Mouse (Mus musculus) myocyte (in vitro differentiated cells): ENCODE results near the gene Myo7a. TPM values are rescaled to one million over a fixed set of nuclear protein-coding genes. Genes with fewer than 3 reads are reported as not detected.

Experiments used
- H3K27me3 ChIP-seq: one replicate; pipeline ENCODE4 v1.6.1; 2011; ENCODE audit not compliant: control insufficient read depth, insufficient read depth, insufficient read length
- H3K36me3 ChIP-seq: one replicate; pipeline ENCODE4 v1.6.1; 2011; ENCODE audit not compliant: control insufficient read depth, insufficient read depth
- H3K4me2 ChIP-seq: one replicate; pipeline ENCODE4 v1.6.1; 2011; ENCODE audit warnings: low read depth, control low read depth
- H3K4me3 ChIP-seq: one replicate; pipeline ENCODE4 v1.5.1; 2011; ENCODE audit warnings: mild to moderate bottlenecking, control low read depth, moderate library complexity
- H3K79me2 ChIP-seq: one replicate; pipeline ENCODE4 v1.6.1; 2011; ENCODE audit not compliant: control insufficient read depth, insufficient read depth
- H3ac ChIP-seq: one replicate; pipeline ENCODE4 v1.6.1; 2011; ENCODE audit not compliant: control insufficient read depth, insufficient read length
- CEBPB ChIP-seq: IDR thresholded peaks from 2 replicates; pipeline ENCODE4 v1.6.1; 2011; ENCODE audit warnings: mild to moderate bottlenecking, moderate library complexity; ENCODE audit not compliant: poor library complexity, insufficient read depth, severe bottlenecking
- E2F4 ChIP-seq: IDR thresholded peaks from one replicate; pipeline ENCODE4 v1.6.1; 2011; ENCODE audit warnings: mild to moderate bottlenecking, control low read depth, moderate library complexity; ENCODE audit not compliant: insufficient read depth
- MAX ChIP-seq: IDR thresholded peaks from one replicate; pipeline ENCODE4 v1.6.1; 2011; ENCODE audit warnings: low read depth, mild to moderate bottlenecking, control low read depth
- MYOD1 ChIP-seq, 3 experiments: IDR thresholded peaks; one replicate each; pipeline ENCODE4 v1.6.1; 2011; ENCODE audit warnings: control low read depth in 2 of 3, low read depth in 2 of 3, mild to moderate bottlenecking in 2 of 3, moderate library complexity in 1 of 3; ENCODE audit not compliant: insufficient read length in 2 of 3, control insufficient read depth in 1 of 3
- MYOG ChIP-seq, 3 experiments: IDR thresholded peaks; one replicate each; pipeline ENCODE4 v1.6.1; 2011; ENCODE audit warnings: control low read depth in 2 of 3, low read depth in 2 of 3, mild to moderate bottlenecking in 2 of 3; ENCODE audit not compliant: insufficient read length in 2 of 3, control insufficient read depth in 1 of 3, insufficient read depth in 1 of 3
- POLR2A ChIP-seq: IDR thresholded peaks from one replicate; pipeline ENCODE4 v1.6.1; 2011; ENCODE audit warnings: low read depth, mild to moderate bottlenecking, control low read depth, moderate library complexity; ENCODE audit not compliant: insufficient read length
- POLR2AphosphoS2 ChIP-seq: IDR thresholded peaks from one replicate; pipeline ENCODE4 v1.6.1; 2011; ENCODE audit warnings: low read depth, control low read depth; ENCODE audit not compliant: insufficient read length
- REST ChIP-seq: IDR thresholded peaks from one replicate; pipeline ENCODE4 v1.6.1; 2011; ENCODE audit warnings: mild to moderate bottlenecking, control low read depth, moderate library complexity; ENCODE audit not compliant: insufficient read depth, insufficient read length
- SRF ChIP-seq: IDR thresholded peaks from one replicate; pipeline ENCODE4 v1.6.1; 2011; ENCODE audit warnings: low read depth; ENCODE audit not compliant: control insufficient read depth, insufficient read length
- TCF12 ChIP-seq: IDR thresholded peaks from one replicate; pipeline ENCODE4 v1.6.1; 2011; ENCODE audit warnings: mild to moderate bottlenecking, control low read depth; ENCODE audit not compliant: poor library complexity, insufficient read depth, severe bottlenecking
- TCF3 ChIP-seq: IDR thresholded peaks from one replicate; pipeline ENCODE4 v1.6.1; 2011; ENCODE audit warnings: low read depth, control low read depth; ENCODE audit not compliant: insufficient read length
- USF1 ChIP-seq: IDR thresholded peaks from one replicate; pipeline ENCODE4 v1.6.1; 2011; ENCODE audit warnings: low read depth, mild to moderate bottlenecking, control low read depth, moderate library complexity
- polyA plus RNA-seq: library from polyadenylated mRNA; unstranded; fragments of >200 nt; fragmentation: generic; extraction: Trizol; gene quantifications from one replicate; pipeline ENCODE4 v1.2.1, GENCODE M21; 2012; ENCODE audit warnings: missing spikeins

Gene Myo7a
- polyA plus RNA-seq, 1 experiment = 0.29 TPM

DNA sequence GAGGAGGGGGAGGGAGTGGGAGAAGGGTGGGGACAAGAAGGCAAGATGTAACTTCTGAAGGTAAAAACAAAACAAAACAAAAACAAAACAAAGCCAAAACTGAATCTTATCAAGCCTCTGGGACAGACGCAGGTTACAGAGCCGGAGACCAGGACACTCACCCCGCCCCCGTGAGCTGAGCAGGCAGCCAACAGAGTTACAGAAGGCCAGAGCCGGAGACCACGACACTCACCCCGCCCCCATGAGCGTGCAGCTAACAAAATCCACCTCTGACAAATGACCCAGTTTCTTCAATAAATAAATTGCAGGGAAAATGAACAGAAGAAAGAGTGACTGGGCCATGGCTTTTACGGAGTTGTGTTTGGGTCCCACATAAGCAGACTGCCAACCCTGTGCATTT lies 19.9 kb upstream of the Myo7a start:
- no peak overlapping the region for H3K4me3 ChIP-seq
- no peak overlapping the region for H3K4me2 ChIP-seq
- H3K27me3 ChIP-seq = peaks cover 26% of the 10 kb centered on the region
- no peak overlapping the region for H3ac ChIP-seq
- no peak for TF ChIP-seq POLR2A
- TF ChIP-seq REST = no peak
- no peak for TF ChIP-seq TCF12
- no peaks in the 10 kb centered on the region for H3K36me3 ChIP-seq
- no peaks in the 10 kb centered on the region for H3K79me2 ChIP-seq

DNA sequence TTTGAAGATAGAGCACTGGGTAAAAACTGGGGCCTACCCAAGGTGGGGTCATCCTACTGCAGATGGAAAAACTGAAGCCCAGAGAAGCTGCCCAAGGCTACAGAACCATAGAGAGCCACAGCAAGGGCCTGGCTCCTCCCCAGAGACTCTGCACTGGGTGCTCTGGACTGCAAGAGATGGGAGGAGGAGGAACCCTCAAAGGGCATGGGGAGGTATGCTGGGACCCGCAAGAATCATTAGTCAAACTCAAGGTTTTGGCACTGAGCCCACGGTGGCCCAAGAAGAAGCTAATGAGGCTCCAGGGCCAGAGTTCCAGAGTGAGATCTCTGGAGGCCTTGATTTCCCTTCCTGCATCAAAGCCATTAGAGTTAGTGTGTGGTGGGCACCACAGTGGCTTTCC lies 18.7 kb upstream of the Myo7a start:
- no peak overlapping the region for H3ac ChIP-seq
- TF ChIP-seq USF1 = no peak
- no peak for TF ChIP-seq MAX
- TF ChIP-seq POLR2AphosphoS2 = no peak
- no peak for TF ChIP-seq SRF
- no peak for TF ChIP-seq TCF3
- TF ChIP-seq MYOG (IDR thresholded peaks at IDR 0.05; ENCODE audit: control insufficient read depth in 1 of 3, insufficient read depth in 1 of 3, insufficient read length in 2 of 3, low read depth in 2 of 3) = no peak
- TF ChIP-seq REST = no peak
- no peak for TF ChIP-seq TCF12
- no peak for TF ChIP-seq MYOD1 (IDR thresholded peaks at IDR 0.05; ENCODE audit: control insufficient read depth in 1 of 3, insufficient read length in 2 of 3, low read depth in 2 of 3)
- no peak for TF ChIP-seq E2F4
- no peak for TF ChIP-seq CEBPB
- TF ChIP-seq POLR2A = no peak
- H3K36me3 ChIP-seq = no peaks in the 10 kb centered on the region
- no peak overlapping the region for H3K4me2 ChIP-seq
- no peaks in the 10 kb centered on the region for H3K79me2 ChIP-seq
- no peak overlapping the region for H3K4me3 ChIP-seq
- H3K27me3 ChIP-seq = peaks cover 17% of the 10 kb centered on the region

DNA sequence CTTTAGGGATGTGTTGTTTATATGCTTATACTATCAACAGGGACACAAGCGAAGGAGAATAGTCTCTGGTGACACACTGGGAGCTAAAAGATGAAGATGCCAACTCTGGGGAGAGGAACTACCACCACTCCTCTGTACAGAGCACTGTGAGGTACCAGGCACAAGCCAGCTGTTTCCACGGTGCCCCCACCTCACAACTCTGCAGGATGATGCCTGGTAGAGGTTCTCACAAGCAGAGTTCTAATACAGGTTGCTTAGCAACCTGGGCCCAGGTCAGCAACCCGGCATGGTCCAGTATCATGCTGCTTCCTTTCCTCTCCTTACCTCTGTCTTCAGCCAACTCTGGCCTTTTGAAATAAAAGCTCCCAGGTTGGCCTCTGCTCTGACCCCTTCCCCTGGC lies 18.3 kb upstream of the Myo7a start:
- H3K4me3 ChIP-seq = no peak overlapping the region
- no peak overlapping the region for H3K4me2 ChIP-seq
- H3K79me2 ChIP-seq = no peaks in the 10 kb centered on the region
- no peaks in the 10 kb centered on the region for H3K36me3 ChIP-seq
- TF ChIP-seq TCF12 = no peak
- TF ChIP-seq MYOG (IDR thresholded peaks at IDR 0.05; ENCODE audit: control insufficient read depth in 1 of 3, insufficient read depth in 1 of 3, insufficient read length in 2 of 3, low read depth in 2 of 3) = no peak
- TF ChIP-seq E2F4 = no peak
- TF ChIP-seq MYOD1 (IDR thresholded peaks at IDR 0.05; ENCODE audit: control insufficient read depth in 1 of 3, insufficient read length in 2 of 3, low read depth in 2 of 3) = no peak
- no peak overlapping the region for H3ac ChIP-seq
- H3K27me3 ChIP-seq = peaks cover 17% of the 10 kb centered on the region

DNA sequence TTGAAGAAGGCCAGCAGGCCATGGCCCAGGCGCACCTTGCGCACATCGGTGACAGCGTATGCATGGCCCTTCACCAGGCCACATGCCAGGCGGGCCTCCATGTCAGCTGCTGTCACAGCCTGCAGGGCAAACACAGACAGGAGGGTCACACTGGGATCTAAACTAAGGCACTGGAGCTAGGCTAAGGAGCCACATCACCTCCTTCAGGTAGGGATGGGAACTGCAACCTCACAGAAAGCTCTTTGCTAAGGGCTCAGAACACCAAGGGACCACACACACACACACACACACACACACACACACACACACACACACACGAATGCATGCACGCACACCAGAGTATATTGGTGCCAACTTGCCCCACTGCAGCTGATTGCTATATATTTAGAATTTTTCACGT lies 12.4 kb upstream of the Myo7a start:
- H3K79me2 ChIP-seq = no peaks in the 10 kb centered on the region
- no peaks in the 10 kb centered on the region for H3K36me3 ChIP-seq
- TF ChIP-seq POLR2A (no peak), SRF (no peak), E2F4 (no peak), TCF12 (no peak), REST (no peak), CEBPB (no peak), POLR2AphosphoS2 (no peak), TCF3 (no peak), MYOD1 (IDR thresholded peaks at IDR 0.05; ENCODE audit: control insufficient read depth in 1 of 3, insufficient read length in 2 of 3, low read depth in 2 of 3) (no peak), MYOG (IDR thresholded peaks at IDR 0.05; ENCODE audit: control insufficient read depth in 1 of 3, insufficient read depth in 1 of 3, insufficient read length in 2 of 3, low read depth in 2 of 3) (no peak)
- no peak overlapping the region for H3ac ChIP-seq
- no peak overlapping the region for H3K4me3 ChIP-seq
- no peak overlapping the region for H3K4me2 ChIP-seq
- H3K27me3 ChIP-seq = peaks cover 23% of the 10 kb centered on the region

DNA sequence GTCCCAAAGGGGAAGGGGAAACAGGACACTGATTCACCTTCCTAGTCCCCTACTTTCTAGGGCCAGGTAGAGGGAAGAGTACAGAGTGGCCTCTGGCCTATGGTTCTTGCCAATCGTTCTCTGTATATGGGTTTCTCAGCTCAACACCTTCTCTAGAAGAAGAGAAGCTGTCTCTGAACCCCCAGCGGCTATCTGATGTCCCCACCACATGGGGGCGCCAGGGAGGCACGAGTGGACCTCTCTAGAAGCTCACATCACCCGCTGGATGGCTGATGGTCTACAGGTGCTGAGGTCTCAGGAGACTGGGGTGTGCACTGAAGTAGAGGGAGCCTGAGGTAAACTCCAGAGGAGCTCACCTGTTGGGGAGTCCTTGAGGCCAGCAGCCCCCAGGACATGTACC lies 6.1 kb upstream of the Myo7a start:
- Histone ChIP-seq H3K4me3 (no peak overlapping the region), H3K79me2 (no peaks in the 10 kb centered on the region), H3K36me3 (no peaks in the 10 kb centered on the region), H3ac (no peak overlapping the region), H3K4me2 (no peak overlapping the region), H3K27me3 (peaks cover 15% of the 10 kb centered on the region)
- TF ChIP-seq MYOD1 (IDR thresholded peaks at IDR 0.05; ENCODE audit: control insufficient read depth in 1 of 3, insufficient read length in 2 of 3, low read depth in 2 of 3) (no peak), MYOG (IDR thresholded peaks at IDR 0.05; ENCODE audit: control insufficient read depth in 1 of 3, insufficient read depth in 1 of 3, insufficient read length in 2 of 3, low read depth in 2 of 3) (no peak), MAX (no peak), POLR2A (no peak), E2F4 (no peak), REST (no peak), TCF3 (no peak), POLR2AphosphoS2 (no peak), CEBPB (no peak), TCF12 (no peak), SRF (no peak), USF1 (no peak)

DNA sequence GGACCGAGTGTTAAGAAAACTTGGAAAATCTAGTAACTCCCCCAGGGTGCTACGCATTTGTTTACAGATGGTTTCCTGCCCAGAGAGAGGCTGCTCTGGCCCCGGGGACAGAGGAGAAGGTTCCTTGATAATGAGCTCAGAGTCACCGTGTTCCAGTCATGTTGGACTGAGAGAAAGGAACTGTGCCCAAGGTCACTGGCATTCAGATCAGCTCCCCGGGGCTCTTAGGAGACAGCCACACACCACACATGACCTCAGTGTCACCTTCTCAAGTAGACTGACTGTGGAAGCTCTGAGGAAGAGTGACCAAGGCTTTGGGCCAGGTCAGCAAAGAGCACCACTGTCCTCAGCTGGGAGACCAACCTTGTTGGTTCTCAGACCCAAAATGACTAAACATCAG lies 5.4 kb upstream of the Myo7a start:
- Histone ChIP-seq H3K4me3 (no peak overlapping the region), H3K36me3 (no peaks in the 10 kb centered on the region)

More for the DNA sequence above, 5.4 kb upstream of the Myo7a start:
- Histone ChIP-seq H3K79me2 (no peaks in the 10 kb centered on the region), H3K4me2 (no peak overlapping the region), H3K27me3 (peaks cover 14% of the 10 kb centered on the region), H3ac (no peak overlapping the region)
- no peak for TF ChIP-seq POLR2A
- no peak for TF ChIP-seq MAX
- no peak for TF ChIP-seq E2F4
- TF ChIP-seq POLR2AphosphoS2 = no peak
- no peak for TF ChIP-seq MYOD1 (IDR thresholded peaks at IDR 0.05; ENCODE audit: control insufficient read depth in 1 of 3, insufficient read length in 2 of 3, low read depth in 2 of 3)
- TF ChIP-seq SRF = no peak
- no peak for TF ChIP-seq TCF3
- TF ChIP-seq TCF12 = no peak
- TF ChIP-seq MYOG (IDR thresholded peaks at IDR 0.05; ENCODE audit: control insufficient read depth in 1 of 3, insufficient read depth in 1 of 3, insufficient read length in 2 of 3, low read depth in 2 of 3) = no peak
